Mouse (Mus musculus): ENCODE measurements around the gene Lrrc36.

Lrrc36 gene

DNA sequence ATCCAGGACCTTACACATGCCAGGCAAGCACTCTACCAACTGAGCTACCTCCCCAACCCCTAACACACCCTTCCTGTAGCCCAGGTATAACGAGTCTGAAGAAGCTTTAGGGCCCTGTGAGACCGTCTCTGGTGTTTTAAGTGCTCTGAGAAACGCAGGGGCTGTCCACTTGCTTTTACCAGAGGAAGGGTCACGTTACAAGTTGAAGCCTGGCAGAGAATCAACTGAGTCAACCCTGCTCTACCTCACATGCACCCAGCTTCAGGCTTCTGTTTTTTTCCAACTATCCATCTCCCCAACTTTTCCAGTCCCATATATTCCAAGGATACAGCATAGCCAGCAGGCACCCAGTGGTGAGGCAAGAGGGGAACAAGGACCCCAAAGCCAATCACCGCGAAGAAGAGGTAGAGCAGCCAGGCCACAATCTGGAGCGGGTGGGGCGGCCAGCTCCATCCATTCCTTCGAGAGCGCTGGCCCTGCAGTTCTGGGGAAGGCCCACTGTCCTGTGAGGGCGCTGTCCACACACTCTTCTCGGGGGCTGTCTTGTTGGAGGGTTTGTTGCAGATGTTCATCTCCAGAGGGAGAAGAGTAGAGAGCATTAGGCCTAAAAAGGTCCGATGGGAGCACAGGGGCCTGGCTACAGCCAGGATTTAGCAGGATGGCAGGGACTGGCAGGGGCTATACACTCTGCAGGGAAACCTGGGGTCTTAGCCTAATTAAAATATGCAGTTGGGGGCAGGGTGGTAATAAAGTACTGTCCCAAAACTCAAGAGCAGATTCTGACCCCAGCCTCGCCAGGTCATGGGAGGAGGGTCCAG is 70.0 kb downstream of the Lrrc36 start:
- DNase-seq (ENCODE audit: low spot score): no peak

DNA sequence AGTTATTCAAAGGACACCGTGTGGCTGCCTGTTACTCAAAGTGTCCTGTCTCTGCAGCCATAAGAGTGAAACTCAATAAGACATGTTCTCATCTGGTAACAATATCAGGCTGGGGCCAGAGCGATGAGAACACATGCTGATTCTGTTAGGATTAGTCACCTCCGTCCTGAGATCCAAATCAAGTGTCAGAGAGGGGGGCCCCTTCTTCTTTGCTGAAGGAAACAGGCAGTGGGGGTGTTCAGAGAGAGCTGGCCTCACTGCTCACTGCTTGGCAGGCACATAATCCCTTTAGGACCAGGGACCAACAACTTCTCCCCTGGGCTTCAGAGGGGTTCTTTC is 70.6 kb downstream of the Lrrc36 start:
- no peak for DNase-seq (ENCODE audit: low spot score)

DNA sequence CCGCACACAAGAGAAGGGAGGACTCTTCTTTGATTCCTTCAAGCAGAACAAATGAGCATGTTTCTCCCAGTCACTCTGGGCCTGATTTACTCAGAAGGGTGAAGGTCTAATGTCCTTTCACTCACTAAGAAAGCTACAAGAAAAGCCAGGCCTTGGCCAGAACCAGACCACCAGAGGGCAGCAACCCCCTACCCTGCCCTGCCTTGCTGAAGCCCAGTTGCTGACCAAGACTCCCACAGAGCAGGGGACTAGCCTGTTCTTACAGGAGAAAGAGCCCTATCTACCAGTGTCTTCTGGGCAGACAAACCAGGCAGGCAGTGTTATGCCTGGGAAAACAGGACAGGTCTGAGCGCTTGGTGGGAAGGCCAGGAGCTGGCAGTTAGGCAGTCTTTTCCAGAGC is 71.0 kb downstream of the Lrrc36 start:
- peak; percentile 64 for DNase-seq (ENCODE audit: low spot score)

- no peak for DNase-seq (ENCODE audit: low spot score)
These were observed 74.7 kb downstream of the Lrrc36 start for GRCm38 (mm10) chr8:105488082-105488481.

GRCm38 (mm10) chr8:105489281-105489680 is 75.9 kb downstream of the Lrrc36 start:
- no peak for DNase-seq (ENCODE audit: low spot score)

GRCm38 (mm10) chr8:105493495-105493894 is 80.1 kb downstream of the Lrrc36 start:
- DNase-seq (ENCODE audit: low spot score): no peak

DNA sequence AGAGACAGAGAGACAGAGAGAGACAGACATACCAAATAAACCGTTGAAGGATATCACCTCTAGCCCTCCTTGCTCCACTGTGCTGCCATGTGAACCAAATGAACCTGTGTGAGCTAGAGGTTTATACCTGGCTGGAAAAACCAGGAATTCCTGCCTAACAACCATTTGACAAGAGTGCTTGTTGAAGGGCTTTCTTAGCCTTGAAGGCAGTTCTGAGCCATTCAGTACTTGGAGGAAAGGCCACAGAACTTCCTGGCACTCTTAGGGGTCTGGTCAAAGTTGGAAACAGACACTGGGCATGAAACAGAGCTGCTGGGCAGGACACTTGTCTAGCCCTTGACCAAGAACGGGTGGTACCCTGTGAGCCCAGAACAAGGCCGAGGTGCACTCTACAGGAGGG is 81.2 kb downstream of the Lrrc36 start:
- no peak for DNase-seq (ENCODE audit: low spot score)

GRCm38 (mm10) chr8:105495350-105496302 is 82.3 kb downstream of the Lrrc36 start:
- no peak for DNase-seq (ENCODE audit: low spot score)

DNA sequence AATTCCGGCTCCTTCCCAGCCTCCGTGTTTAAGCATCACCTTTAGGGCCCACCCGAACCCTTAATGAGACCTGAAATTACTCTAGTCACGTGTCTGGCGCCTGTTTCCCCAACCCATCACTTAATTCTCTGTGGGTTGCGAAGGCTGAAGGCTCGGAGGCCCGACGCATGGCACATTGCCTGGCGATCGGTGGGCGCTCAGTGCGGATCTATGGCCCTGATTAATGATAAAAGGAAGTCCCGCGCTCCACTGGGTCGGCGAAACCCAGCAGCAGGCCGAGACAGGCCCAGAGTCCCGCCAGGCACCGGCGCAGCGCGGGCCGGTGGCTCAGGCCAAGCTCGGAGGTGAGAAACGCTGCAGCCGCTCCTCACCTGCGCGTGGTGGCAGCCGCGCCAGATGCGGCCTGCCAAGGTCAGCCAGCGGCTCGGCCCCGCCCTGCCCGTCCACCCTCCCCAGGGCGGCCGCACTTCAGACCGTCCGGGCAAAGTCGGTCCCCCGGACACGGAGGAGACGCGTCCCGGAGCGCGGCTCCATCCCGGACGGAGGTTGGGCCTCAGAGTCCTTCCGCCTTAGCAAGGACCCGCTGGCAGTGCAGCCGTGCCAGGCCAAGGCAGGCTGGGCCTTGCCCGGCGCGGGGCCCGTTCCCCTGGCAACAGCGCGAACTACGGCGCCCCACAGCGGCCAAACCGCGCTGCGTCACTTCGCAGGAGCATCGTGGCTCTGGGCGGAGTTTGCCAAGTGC is 83.2 kb downstream of the Lrrc36 start, which contains the start of gene Zdhhc1:
Gene Zdhhc1 (minus strand): TSS at position 464 of the 742 bp plus-strand sequence.
- DNase-seq (ENCODE audit: low spot score): peak; percentile 77

DNA sequence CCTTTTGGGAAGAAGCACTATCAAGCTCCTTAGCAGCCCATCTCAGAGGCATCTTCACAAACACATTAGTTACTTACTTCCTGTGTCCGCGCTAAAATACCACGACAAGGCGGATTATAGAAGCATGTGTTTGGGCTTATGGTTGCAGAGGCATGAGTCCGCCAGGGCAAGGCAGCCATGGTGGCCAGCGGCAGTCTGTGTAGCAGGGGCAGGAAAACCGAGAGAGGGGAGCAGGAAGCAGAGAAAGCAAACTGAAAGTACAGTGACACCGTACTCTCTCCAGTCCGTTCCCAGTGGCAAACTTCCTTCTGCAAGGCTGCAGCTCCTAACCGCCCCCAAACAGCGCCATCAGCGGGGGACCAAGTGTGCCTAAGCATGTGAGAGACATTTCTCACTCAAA is 86.4 kb downstream of the Lrrc36 start:
- DNase-seq (ENCODE audit: low spot score): no peak

GRCm38 (mm10) chr8:105504617-105505016 is 91.2 kb downstream of the Lrrc36 start:
- DNase-seq (ENCODE audit: low spot score): no peak

DNA sequence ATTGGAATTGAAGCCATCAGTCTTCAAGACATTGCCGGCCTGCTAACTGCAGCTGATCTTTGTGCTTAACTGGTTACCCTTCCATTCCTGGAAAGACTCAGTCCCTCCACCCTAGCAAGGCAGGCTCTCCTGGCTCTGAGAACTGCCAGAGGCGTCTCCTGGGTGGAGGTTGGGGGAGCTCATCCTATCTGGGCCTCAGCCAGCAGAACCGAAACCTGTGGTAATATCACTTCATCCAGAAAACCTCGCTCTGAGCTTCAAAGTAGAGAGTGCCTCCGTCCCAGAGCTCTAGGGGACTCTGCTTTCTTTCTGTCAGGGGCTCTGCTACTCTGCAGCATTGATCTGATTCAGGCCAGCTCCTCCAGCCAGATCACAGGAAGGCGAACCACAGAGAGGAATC is 93.6 kb downstream of the Lrrc36 start:
- DNase-seq (ENCODE audit: low spot score): no peak

DNA sequence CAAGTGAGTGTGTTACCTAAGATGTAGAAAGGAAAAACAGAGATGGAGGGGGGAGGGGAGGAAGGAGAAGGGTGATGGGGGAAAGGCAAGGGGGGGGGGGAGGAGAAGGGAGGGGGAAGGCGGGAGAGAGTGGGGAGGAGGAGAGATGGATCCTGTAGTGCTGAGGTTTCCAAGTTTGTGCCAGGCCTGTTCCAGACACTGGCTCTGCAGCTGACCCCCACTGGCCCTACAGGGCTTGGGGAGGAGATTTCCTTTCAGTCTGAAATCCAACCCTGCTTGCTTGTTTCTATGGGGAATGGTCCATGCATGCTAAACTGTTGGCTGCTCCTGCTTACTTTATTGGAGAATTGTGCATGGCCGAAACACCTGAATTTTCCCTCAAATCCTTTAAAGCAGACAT is 95.4 kb downstream of the Lrrc36 start:
- no peak for DNase-seq (ENCODE audit: low spot score)

GRCm38 (mm10) chr8:105509997-105510735 is 96.8 kb downstream of the Lrrc36 start:
- DNase-seq (ENCODE audit: low spot score): no peak
